Mouse (Mus musculus) erythroblast, adult 5-6 weeks (primary cell): Measurements from ENCODE around the gene Iqcj. TPM values are rescaled to one million over a fixed set of nuclear protein-coding genes. Genes with fewer than 3 reads are reported as not detected.

Experiments used
- ATAC-seq: replicated peaks from 2 replicates; pipeline ENCODE4 v1.8.0; 2016; ENCODE audit warnings: moderate number of reproducible peaks, mild to moderate bottlenecking, moderate TSS enrichment, inconsistent platforms; ENCODE audit not compliant: poor library complexity, low FRiP score, severe bottlenecking
- total RNA-seq, 2 experiments: library from RNA; stranded (forward) in 1 of 2; stranded (reverse) in 1 of 2; fragments of 150-400 nt in 1 of 2; fragments of 200-764, 138-1000 nt in 1 of 2; gene quantifications; 2 replicates each; pipeline versions ENCODE4 v1.2.3 to v1.2.4; 2015 to 2017; ENCODE audit warnings: low replicate concordance in 2 of 2

The Iqcj gene
- total RNA-seq, 2 experiments from 2014 or later: not detected

- no peak for ATAC-seq
These were observed 55.0 kb downstream of the Iqcj start for GRCm38 (mm10) chr3:67947000-67947399.

DNA sequence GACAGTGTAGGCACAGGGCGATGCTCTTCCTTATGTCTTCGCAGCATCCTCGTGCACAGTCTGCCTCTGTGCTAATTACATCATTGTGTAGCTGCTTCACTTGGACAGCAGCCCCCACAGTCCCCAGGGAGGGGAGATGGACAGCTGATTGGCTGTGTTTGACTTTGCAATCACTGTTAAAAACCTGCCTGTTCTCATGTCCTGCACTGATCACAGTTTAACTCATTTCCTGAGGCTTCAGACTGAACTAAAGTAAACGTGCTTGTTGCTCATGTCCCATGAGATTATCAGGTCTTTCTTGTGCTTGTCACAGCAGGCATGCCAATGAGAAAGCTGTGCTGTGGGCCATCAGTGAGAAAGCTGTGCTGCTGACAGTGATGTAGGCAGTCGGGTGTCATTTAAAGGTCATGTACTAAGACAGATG is 60.5 kb downstream of the Iqcj start:
- no peak for ATAC-seq

GRCm38 (mm10) chr3:67954459-67955065 is 62.5 kb downstream of the Iqcj start:
- no peak for ATAC-seq

DNA sequence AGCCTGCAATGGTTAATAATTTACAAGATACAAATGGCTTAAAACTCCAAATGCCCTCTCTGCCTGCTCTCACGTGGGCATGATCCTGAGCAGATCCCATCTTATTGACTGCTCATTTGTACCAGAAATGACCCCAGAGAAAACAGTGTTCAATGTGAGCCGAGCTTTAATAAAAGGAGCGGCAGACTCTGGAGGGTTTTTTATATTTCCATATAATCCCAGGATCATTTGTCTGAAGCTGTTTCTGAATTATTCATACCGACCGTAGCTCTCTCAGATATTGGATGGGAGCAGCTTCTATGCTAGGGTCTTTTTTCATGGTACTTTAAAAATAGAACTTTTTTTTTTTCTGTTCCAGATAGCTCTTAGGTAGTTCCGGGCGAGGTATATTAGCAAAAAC is 67.7 kb downstream of the Iqcj start:
- no peak for ATAC-seq

- ATAC-seq: no peak
These were observed 68.1 kb downstream of the Iqcj start for GRCm38 (mm10) chr3:67960133-67960532.

DNA sequence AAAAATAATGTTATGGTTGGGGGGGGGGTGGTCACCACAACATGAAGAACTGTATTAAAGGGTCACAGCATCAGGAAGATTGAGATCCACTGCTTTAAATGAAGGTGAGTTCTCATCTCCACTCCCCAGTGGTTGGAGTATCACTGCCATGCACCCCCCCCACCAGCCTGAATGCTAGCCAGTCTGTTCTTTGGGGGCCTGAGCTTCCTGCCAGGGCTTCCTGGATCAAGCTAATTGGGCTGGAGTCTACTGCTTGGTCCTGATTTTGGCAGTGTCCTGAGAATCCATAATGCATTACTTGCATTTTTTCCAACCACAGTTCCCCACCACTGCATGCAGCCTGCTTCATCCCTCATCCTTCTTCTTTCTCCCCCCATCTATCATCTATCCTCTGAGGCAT is 68.7 kb downstream of the Iqcj start:
- no peak for ATAC-seq

DNA sequence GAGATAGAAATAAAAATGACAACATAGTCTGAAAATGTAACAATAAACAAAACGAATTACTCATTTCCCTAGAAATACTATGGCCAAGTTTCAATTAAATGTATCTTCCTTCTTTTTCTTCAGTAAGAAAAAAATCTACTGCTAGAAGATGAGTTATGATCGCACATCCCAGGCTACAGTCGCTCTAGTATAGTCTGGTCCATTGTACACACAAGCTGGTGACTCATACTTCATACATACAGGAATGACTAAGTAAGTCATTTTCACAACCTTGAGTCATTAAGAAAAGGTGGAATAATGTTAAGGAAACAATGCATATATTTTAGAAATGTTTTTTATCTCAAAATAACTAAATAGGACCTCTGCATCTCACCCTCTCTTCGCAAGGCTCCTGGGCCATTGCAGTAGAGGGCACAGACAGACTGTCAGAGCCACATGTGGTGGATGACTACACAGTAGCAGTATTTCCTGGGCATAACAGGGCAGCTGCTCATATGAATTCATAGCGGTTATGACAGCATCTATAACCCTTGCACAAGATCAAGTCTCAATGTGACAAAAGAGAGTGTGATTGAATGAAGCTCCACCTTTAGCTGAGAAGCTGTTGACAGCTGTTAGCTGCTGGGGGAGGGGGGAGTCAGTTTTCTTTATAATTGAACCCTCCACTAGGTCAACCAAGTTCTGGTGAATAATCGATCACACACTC is 70.1 kb downstream of the Iqcj start:
- ATAC-seq: no peak

GRCm38 (mm10) chr3:67974340-67974998 is 82.4 kb downstream of the Iqcj start:
- no peak for ATAC-seq

- ATAC-seq: no peak
These were observed 88.0 kb downstream of the Iqcj start for GRCm38 (mm10) chr3:67980006-67980405.

DNA sequence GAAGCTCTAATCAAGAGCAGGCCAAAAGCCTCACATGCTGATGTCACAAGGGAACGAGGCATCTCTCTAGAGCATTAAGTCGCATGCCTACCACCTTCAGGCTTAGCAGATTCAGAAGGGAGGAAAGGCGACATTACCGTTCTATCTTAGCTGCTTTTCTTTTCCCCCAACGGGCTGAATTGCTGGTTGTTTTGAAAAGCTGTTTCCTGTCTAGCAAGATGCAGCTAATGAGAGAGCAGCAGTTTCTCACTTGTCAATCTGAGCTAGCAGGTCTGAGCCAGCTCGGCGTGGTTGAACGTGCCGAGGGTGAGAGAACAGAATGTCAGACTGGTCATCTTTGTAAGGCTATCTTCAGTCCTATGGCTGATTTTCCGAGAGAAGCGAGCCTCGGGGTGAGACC is 91.3 kb downstream of the Iqcj start:
- no peak for ATAC-seq

GRCm38 (mm10) chr3:68002415-68002814 is 110.4 kb downstream of the Iqcj start:
- no peak for ATAC-seq

DNA sequence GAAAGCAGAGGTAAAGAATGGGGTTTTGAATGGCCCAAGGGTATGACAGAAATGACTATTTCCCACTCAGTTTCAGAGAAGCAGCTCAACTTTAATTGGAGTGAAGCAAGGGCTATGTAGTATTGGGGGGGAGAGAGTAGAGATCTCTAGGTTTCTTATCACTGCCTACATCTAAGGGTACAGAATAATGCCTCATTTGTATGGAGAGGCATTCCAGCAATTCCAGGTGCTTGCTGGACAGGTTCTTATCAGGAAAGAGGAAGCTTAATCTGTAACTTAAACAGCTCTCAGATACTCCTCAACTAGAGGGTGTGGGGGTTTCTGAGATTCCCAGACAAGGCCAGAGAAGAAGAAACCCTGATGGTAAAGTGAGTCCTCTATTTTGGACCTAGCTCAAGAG is 120.3 kb downstream of the Iqcj start:
- no peak for ATAC-seq

DNA sequence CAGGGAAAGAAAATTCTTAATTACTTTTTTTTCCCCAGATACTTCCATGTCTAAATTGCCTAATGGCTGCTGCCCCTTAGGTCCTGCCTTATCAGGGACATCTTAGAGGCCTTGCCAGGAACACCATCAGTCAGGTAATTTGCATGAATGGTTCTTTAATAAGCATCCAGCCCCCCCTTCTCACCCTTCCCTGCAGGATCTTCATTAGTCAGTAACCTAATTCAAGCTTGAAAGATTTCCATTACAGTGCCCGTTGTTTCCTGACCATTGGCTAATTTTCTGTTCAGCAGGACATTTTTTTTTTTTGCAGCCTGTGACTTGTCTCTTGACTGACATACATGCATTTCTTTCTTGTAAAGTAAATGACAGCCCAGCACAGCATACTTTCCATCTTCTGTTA is 123.8 kb downstream of the Iqcj start:
- no peak for ATAC-seq

- ATAC-seq: no peak
These were observed 127.4 kb downstream of the Iqcj start for GRCm38 (mm10) chr3:68019401-68019800.

GRCm38 (mm10) chr3:68036097-68036496 is 144.1 kb downstream of the Iqcj start:
- ATAC-seq: no peak

GRCm38 (mm10) chr3:68042951-68043350 is 150.9 kb downstream of the Iqcj start:
- ATAC-seq: no peak

DNA sequence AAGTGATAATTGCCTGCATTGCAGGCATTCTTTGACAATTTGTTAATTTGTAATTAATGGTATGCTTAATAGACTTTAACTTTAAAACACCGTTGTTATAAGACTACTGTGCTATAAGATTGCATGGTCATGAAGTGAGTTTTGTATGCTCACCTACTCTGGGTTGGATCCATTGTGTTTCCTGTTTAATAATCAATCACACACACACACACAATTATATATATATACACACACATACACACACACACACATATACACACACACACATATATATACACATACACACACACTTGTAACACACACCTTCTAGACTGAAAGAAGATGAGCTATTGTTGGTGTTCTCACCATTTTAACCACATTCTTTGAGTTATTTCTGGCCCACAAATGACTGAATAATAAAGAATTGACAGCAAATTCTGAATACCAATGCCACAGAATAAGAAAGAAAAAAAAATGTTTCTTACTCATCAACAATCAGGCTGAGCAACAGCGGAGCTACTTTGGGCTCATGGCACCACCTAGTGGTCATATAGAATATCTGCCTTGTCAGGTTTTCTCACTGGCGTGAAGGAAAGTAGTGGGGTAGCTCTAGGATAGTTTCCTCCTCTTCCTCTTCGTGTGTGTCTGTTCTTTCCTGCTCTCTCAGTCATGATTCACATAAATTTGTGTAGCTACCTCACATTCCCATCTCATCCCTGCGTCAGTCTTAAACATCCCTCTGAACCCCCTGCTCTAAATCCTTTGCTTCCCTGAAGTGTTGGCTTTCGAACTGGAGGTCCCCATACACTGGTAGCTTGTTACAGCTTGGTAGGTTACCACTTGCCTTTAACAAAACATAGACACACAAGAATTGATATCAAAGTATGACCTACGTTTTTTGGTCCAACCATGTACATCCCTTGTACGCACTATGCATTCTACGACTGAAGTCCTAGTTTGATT is 153.7 kb downstream of the Iqcj start:
- 0 out of 2 replicates have a peak, but pooled peaks have one; percentile 52 for ATAC-seq

DNA sequence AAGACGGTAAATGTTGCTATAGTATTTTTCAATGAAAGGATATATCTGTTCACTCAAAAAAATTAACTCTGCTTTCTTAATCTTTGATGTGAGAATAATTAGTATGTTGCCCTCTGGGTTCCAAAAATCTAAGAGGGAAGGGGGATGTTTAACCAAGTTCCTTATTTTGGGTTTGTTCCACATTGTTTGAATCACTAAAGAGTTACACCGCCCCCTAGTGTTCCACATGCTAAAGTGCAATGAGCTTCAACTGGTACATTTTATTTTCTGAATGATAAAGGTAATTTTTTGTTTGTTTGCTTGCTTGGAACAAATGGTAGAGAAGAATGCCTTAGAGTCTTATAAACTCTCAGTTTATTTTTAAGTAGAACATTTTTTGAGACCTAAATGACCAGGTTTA is 161.5 kb downstream of the Iqcj start:
- no peak for ATAC-seq

DNA sequence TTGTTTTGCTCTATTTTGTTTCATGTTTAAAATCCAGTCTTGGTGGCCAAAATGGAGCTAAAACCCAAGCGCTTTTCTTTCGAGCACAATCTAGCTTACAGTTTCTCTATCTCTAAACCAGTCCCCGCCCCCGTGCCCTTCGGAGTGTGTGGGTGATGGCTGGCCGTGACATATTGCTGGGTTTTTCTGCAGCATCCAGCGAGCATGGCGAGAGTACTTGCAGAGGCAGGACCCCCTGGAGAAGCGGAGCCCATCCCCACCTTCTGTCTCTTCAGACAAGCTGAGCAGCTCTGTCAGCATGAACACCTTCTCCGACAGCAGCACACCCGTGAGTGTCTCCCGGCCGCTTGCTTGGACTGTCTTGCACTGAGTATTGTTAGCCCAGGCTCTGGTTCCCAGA is 163.1 kb downstream of the Iqcj start:
- no peak for ATAC-seq
